Mouse (Mus musculus): ENCODE results near the gene Cyp46a1. TPM values are rescaled to one million over a fixed set of nuclear protein-coding genes. Genes with fewer than 3 reads are reported as not detected.

The Cyp46a1 gene
- polyA plus RNA-seq, 1 experiment from 2014 or later: 6.3 TPM

Other genes with a start within 250 kb of the Cyp46a1 start
- 87.1 and 87.2 TPM in 2 replicates for gene Setd3, start 155.1 kb upstream of the Cyp46a1 start, polyA plus RNA-seq (2015; fragmentation: Nextera tagmentation; extraction: Ambion mirVana)
- gene Ccnk, start 154.8 kb upstream of the Cyp46a1 start, polyA plus RNA-seq (2015; fragmentation: Nextera tagmentation; extraction: Ambion mirVana): 2.4 and 3.4 TPM in 2 replicates
- 4.2 and 4.7 TPM in 2 replicates for gene Ccdc85c, start 59.0 kb upstream of the Cyp46a1 start, polyA plus RNA-seq (2015; fragmentation: Nextera tagmentation; extraction: Ambion mirVana)
- 0.97 and 1.4 TPM in 2 replicates for gene Hhipl1, start 28.1 kb upstream of the Cyp46a1 start, polyA plus RNA-seq (2015; fragmentation: Nextera tagmentation; extraction: Ambion mirVana)
- 46.0 and 60.3 TPM in 2 replicates for gene Eml1, start 36.6 kb downstream of the Cyp46a1 start, polyA plus RNA-seq (2015; fragmentation: Nextera tagmentation; extraction: Ambion mirVana)
- gene Evl, start 220.3 kb downstream of the Cyp46a1 start, polyA plus RNA-seq (2015; fragmentation: Nextera tagmentation; extraction: Ambion mirVana): 39.8 and 49.5 TPM in 2 replicates

Measured in limb, embryonic 15.5 days (tissue).